Mouse (Mus musculus): ENCODE results near the gene Cdkl4. TPM values are rescaled to one million over a fixed set of nuclear protein-coding genes. Genes with fewer than 3 reads are reported as not detected.
"Not testable (repeated sequence)": the region's sequence is repeated elsewhere in the genome, so short reads cannot be mapped to it uniquely, and the experiment has no call there.

Cdkl4 gene
- polyA plus RNA-seq, 1 experiment from 2014 or later, result 1.6 TPM

DNA sequence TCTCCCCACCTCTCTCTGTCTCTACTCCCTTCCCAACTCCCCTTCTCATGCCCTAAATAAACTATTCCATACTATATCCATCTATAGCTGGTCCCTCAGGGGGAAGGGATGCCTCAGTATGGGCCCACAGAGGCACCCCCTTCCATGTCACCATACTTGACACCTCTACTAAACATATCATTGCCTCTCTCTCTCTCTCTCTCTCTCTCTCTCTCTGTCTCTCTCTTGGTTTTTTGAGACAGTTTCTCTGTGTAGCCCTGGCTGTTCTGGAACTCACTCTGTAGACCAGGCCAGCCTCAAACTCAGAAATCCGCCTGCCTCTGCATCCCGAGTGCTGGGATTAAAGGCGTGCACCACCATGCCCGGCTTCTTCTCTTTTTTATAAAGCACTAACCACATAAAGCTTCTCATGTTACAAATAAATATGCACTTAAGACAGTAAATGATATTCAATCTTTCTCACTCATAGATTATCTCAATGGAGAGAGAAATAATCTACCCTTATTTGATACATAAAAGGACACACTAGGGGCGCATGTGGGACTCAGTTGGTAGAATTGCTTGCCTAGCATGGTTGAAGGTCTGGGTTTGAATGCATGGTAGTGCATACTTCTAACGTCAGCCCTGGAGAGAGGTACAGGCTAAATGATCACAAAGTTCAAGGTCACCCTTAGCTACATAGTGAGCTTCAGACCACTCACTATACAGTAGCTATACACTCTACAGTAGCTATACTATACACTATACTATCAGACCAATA, 8.6 kb downstream of the Cdkl4 start:
- no peak overlapping the region for H3K4me2 ChIP-seq (ENCODE audit: low read length)
- H3K27ac ChIP-seq, result no peak overlapping the region
- no peaks in the 10 kb centered on the region for H3K36me3 ChIP-seq (ENCODE audit: insufficient read depth, low read length)
- no peaks in the 10 kb centered on the region for H3K9me3 ChIP-seq (replicated peaks; ENCODE audit: low read length)
- H3K4me3 ChIP-seq (replicated peaks; ENCODE audit: low read depth, low read length), result no peak overlapping the region
- no peak overlapping the region for H3K9ac ChIP-seq (ENCODE audit: low read depth, low read length)
- DNase-seq (ENCODE audit: low spot score) (no peak), ATAC-seq (replicated peaks; ENCODE audit: low FRiP score, low read depth) (no peak)
- H3K4me1 ChIP-seq (replicated peaks; ENCODE audit: insufficient read depth, low read length), result no peaks in the 10 kb centered on the region
- WGBS, result 90% methylated on average over 6 of the region's 6 CpGs
- TF ChIP-seq CTCF (IDR thresholded peaks at IDR 0.05; ENCODE audit: low read depth), result no peak
- H3K27me3 ChIP-seq (ENCODE audit: insufficient read depth, low read length), result no peaks in the 10 kb centered on the region

GRCm38 (mm10) chr17:80568441-80568840, 9.2 kb downstream of the Cdkl4 start:
- Histone ChIP-seq H3K4me3 (replicated peaks; ENCODE audit: low read depth, low read length) (no peak overlapping the region), H3K27ac (no peak overlapping the region), H3K36me3 (ENCODE audit: insufficient read depth, low read length) (no peaks in the 10 kb centered on the region), H3K9me3 (replicated peaks; ENCODE audit: low read length) (no peaks in the 10 kb centered on the region), H3K4me1 (replicated peaks; ENCODE audit: insufficient read depth, low read length) (no peaks in the 10 kb centered on the region), H3K9ac (ENCODE audit: low read depth, low read length) (no peak overlapping the region), H3K27me3 (ENCODE audit: insufficient read depth, low read length) (no peaks in the 10 kb centered on the region), H3K4me2 (ENCODE audit: low read length) (no peak overlapping the region)
- no peak for TF ChIP-seq CTCF (IDR thresholded peaks at IDR 0.05; ENCODE audit: low read depth)
- WGBS, result 75% methylated on average over 2 of the region's 2 CpGs
- DNase-seq (ENCODE audit: low spot score), result no peak
- ATAC-seq (replicated peaks; ENCODE audit: low FRiP score, low read depth), result no peak

DNA sequence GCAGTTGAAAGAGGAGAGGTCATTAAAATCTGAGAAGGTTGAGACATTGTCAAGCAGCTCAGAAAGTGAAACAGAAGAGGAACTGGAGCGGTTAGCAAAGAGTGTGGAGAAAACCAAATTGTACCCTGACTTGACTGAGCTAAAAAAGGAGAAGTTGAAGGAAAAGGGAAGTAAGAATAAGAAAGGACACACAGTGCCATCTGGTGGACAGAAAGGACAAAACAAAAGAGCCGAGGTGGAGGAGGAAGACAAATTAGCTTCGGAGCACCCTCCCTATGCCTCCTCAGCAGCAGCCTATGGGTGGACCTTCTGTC, 13.0 kb downstream of the Cdkl4 start:
- H3K36me3 ChIP-seq (ENCODE audit: insufficient read depth, low read length), result no peaks in the 10 kb centered on the region
- H3K4me1 ChIP-seq (replicated peaks; ENCODE audit: insufficient read depth, low read length), result no peaks in the 10 kb centered on the region
- ATAC-seq (replicated peaks; ENCODE audit: low FRiP score, low read depth), result no peak
- WGBS, result 74% methylated on average over 3 of the region's 3 CpGs
- H3K4me2 ChIP-seq (ENCODE audit: low read length), result no peak overlapping the region
- peak; percentile 58 for TF ChIP-seq CTCF (IDR thresholded peaks at IDR 0.05; ENCODE audit: low read depth)
- H3K27ac ChIP-seq, result no peak overlapping the region
- H3K27me3 ChIP-seq (ENCODE audit: insufficient read depth, low read length), result no peaks in the 10 kb centered on the region
- H3K9ac ChIP-seq (ENCODE audit: low read depth, low read length), result no peak overlapping the region
- H3K4me3 ChIP-seq (replicated peaks; ENCODE audit: low read depth, low read length), result no peak overlapping the region
- H3K9me3 ChIP-seq (replicated peaks; ENCODE audit: low read length), result no peaks in the 10 kb centered on the region
- DNase-seq (ENCODE audit: low spot score), result peak; percentile 46

DNA sequence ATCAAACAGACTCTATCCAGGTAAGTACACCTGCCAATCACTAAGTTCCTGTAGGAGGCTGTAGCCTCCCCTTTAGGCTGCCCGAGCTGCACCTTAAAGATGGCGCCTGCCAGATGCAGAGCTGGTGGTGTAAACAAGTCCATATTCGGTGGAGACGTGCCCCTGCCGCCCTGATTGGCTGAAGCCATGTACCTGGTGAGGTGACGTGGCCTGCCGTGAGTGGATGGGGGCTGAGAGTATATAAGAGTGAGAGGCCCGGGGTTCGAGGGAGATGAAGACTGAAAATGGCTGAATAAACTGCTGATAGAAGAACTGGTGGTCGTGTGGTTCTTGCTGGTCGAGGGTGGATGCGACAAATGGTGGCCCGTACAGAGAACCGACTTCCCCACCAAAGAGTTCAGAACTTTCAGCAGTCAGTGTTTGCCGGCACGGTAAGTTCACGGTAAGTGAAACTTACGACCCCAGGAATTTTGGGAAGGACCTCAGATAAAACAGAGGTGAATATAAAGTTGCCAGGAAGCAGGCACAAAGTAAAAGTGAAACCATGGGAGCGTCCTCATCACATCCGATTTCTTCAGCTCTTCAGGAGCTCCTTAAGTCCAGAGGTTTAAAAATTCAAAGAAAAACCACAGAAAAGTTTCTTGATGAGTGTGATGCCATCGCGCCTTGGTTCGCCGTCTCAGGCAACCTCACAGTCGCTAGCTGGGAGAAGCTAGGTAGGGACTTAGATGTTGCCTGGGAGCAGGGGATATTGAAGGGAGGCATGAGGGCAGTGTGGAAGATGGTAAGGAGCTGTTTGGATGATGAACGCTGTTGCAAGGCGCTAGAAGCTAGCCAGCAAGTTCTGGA, 13.6 kb downstream of the Cdkl4 start:
- H3K4me2 ChIP-seq (ENCODE audit: low read length); H3K27me3 ChIP-seq (ENCODE audit: insufficient read depth, low read length); DNase-seq (ENCODE audit: low spot score); H3K36me3 ChIP-seq (ENCODE audit: insufficient read depth, low read length); H3K27ac ChIP-seq; ATAC-seq (replicated peaks; ENCODE audit: low FRiP score, low read depth); H3K9me3 ChIP-seq (replicated peaks; ENCODE audit: low read length); H3K4me1 ChIP-seq (replicated peaks; ENCODE audit: insufficient read depth, low read length); H3K4me3 ChIP-seq (replicated peaks; ENCODE audit: low read depth, low read length); H3K9ac ChIP-seq (ENCODE audit: low read depth, low read length): not testable (repeated sequence)
- 92% methylated on average over 27 of the region's 27 CpGs for WGBS

DNA sequence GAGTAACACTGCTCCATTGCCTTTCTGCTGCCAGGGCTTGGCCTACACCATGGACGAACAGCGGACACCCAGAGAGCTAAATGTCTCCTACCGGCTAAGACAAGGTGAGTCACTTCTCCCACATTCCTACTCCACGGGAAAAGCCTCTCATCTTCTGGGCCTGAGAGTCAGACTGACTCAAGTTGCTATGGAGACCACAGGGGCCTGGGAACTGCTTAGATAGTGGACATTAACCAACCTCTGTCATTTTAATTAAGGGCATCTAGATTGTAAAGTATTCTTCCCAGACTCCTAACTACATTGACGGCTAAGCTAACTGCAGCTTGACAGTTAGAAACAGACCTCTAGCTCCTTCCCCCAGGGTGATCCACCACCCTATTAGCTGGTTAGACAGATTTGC, 14.8 kb downstream of the Cdkl4 start:
- ATAC-seq (replicated peaks; ENCODE audit: low FRiP score, low read depth) (no peak), DNase-seq (ENCODE audit: low spot score) (no peak)
- 75% methylated on average over 5 of the region's 5 CpGs for WGBS
- H3K27ac ChIP-seq, result no peak overlapping the region
- H3K4me1 ChIP-seq (replicated peaks; ENCODE audit: insufficient read depth, low read length), result no peaks in the 10 kb centered on the region
- TF ChIP-seq CTCF (IDR thresholded peaks at IDR 0.05; ENCODE audit: low read depth), result no peak
- H3K9ac ChIP-seq (ENCODE audit: low read depth, low read length), result no peak overlapping the region
- no peaks in the 10 kb centered on the region for H3K9me3 ChIP-seq (replicated peaks; ENCODE audit: low read length)
- no peaks in the 10 kb centered on the region for H3K36me3 ChIP-seq (ENCODE audit: insufficient read depth, low read length)
- no peaks in the 10 kb centered on the region for H3K27me3 ChIP-seq (ENCODE audit: insufficient read depth, low read length)
- H3K4me2 ChIP-seq (ENCODE audit: low read length), result no peak overlapping the region
- no peak overlapping the region for H3K4me3 ChIP-seq (replicated peaks; ENCODE audit: low read depth, low read length)

GRCm38 (mm10) chr17:80560669-80561401, 16.8 kb downstream of the Cdkl4 start:
- DNase-seq (ENCODE audit: low spot score), result peak; percentile 89
- H3K4me3 ChIP-seq (replicated peaks; ENCODE audit: low read depth, low read length), result no peak overlapping the region
- ATAC-seq (replicated peaks; ENCODE audit: low FRiP score, low read depth), result peak; percentile 74
- H3K4me1 ChIP-seq (replicated peaks; ENCODE audit: insufficient read depth, low read length), result no peaks in the 10 kb centered on the region
- H3K27me3 ChIP-seq (ENCODE audit: insufficient read depth, low read length), result no peaks in the 10 kb centered on the region
- H3K9ac ChIP-seq (ENCODE audit: low read depth, low read length), result no peak overlapping the region
- H3K27ac ChIP-seq, result no peak overlapping the region
- no peaks in the 10 kb centered on the region for H3K36me3 ChIP-seq (ENCODE audit: insufficient read depth, low read length)
- peak; percentile 98 for TF ChIP-seq CTCF (IDR thresholded peaks at IDR 0.05; ENCODE audit: low read depth)
- H3K9me3 ChIP-seq (replicated peaks; ENCODE audit: low read length), result no peaks in the 10 kb centered on the region
- peak overlapping the region; percentile 39; the same call in 1 of the 2 replicates for H3K4me2 ChIP-seq (ENCODE audit: low read length)
- WGBS, result 14% methylated on average over 12 of the region's 12 CpGs

Measured in kidney, postnatal 0 days (tissue).